ENCODE assay signal across 8 mouse cellular contexts in the genomic region with DNA sequence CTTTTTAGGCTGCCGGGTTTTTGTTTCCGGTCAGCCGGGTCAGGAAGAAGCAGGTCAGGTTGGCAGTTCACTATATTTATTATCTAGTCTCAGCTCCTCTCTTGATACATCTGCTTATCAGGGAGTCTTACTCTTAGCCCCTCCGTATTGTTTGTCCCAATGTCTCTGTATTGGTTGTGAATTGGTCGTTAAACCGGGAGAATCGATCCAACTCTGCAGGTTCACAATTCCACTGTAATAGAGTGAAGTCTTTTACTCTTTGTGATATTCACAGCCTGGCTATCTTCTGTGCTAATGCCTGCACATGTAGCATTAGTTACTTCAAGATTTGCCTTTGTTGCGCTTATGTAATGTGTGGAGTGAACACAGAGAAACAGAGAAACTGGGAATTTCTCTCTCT. TPM values are rescaled to one million over a fixed set of nuclear protein-coding genes. Genes with fewer than 3 reads are reported as not detected.
DNase-seq lines count a peak whose midpoint lies in the region; ATAC-seq and TF ChIP-seq lines count a peak whose summit lies in the region.

No protein-coding gene starts in this region.

- no peak for TF ChIP-seq POLR2A in ES-Bruce4 (IDR thresholded peaks at IDR 0.05; ENCODE audit: insufficient read depth, low read length)

- WGBS in heart, embryonic 10.5 days: 65% methylated on average over 8 of the region's 8 CpGs
- WGBS in heart, embryonic 16.5 days: 68% methylated on average over 8 of the region's 8 CpGs
- WGBS in liver, embryonic 15.5 days (ENCODE audit: insufficient replicate concordance): 28% methylated on average over 8 of the region's 8 CpGs

- H3K27ac ChIP-seq in heart, embryonic 10.5 days: peak overlapping the region; percentile 97
- H3K27ac ChIP-seq in ES-Bruce4 (ENCODE audit: insufficient read depth, low read length): no peak overlapping the region
- no peak overlapping the region; the same call in 1 of the 2 replicates for H3K27ac ChIP-seq in heart, embryonic 16.5 days (ENCODE audit: low read length)
- H3K27ac ChIP-seq in liver, embryonic 15.5 days (replicated peaks): peak overlapping the region; percentile 91

- no peaks in the 10 kb centered on the region for H3K9me3 ChIP-seq in heart, embryonic 10.5 days
- H3K9me3 ChIP-seq in ES-Bruce4 (replicated peaks; ENCODE audit: control insufficient read depth, insufficient read depth, low read length, poor library complexity, severe bottlenecking): no peaks in the 10 kb centered on the region
- H3K9me3 ChIP-seq in heart, embryonic 16.5 days (replicated peaks; ENCODE audit: control insufficient read depth, low read length): no peaks in the 10 kb centered on the region
- no peaks in the 10 kb centered on the region for H3K9me3 ChIP-seq in liver, embryonic 15.5 days (replicated peaks)

- no peaks in the 10 kb centered on the region for H3K27me3 ChIP-seq in heart, embryonic 10.5 days (ENCODE audit: insufficient read depth, poor library complexity, severe bottlenecking)
- H3K27me3 ChIP-seq in ES-Bruce4 (ENCODE audit: control insufficient read depth, insufficient read depth, low read length, poor library complexity, severe bottlenecking): no peaks in the 10 kb centered on the region
- H3K27me3 ChIP-seq in heart, embryonic 16.5 days (ENCODE audit: control insufficient read depth, insufficient read depth, low read length): no peaks in the 10 kb centered on the region
- no peaks in the 10 kb centered on the region for H3K27me3 ChIP-seq in liver, embryonic 15.5 days

- peak overlapping the region; percentile 78 for H3K4me3 ChIP-seq in heart, embryonic 10.5 days
- no peak overlapping the region for H3K4me3 ChIP-seq in ES-Bruce4 (ENCODE audit: low read depth, low read length)
- H3K4me3 ChIP-seq in heart, embryonic 16.5 days (ENCODE audit: low read length): peak overlapping the region; percentile 80
- peak overlapping the region; percentile 69 for H3K4me3 ChIP-seq in liver, embryonic 15.5 days (replicated peaks)

- TF ChIP-seq CTCF in ES-Bruce4 (IDR thresholded peaks at IDR 0.05; ENCODE audit: low read depth, low read length): no peak

- peak overlapping the region; percentile 71 for H3K9ac ChIP-seq in ES-Bruce4 (ENCODE audit: low read depth, poor library complexity, severe bottlenecking)
- peak overlapping the region; percentile 90 for H3K9ac ChIP-seq in heart, embryonic 16.5 days (ENCODE audit: low read length)
- peak overlapping the region; percentile 78; the same call in 1 of the 2 replicates for H3K9ac ChIP-seq in liver, embryonic 15.5 days

- no peak for ATAC-seq in heart, embryonic 16.5 days (replicated peaks; ENCODE audit: extremely low read depth, insufficient read depth, low FRiP score)
- no peak for ATAC-seq in liver, embryonic 15.5 days (ENCODE audit: insufficient read depth)

- no peaks in the 10 kb centered on the region for H3K36me3 ChIP-seq in heart, embryonic 10.5 days
- peaks cover 8% of the 10 kb centered on the region for H3K36me3 ChIP-seq in ES-Bruce4 (ENCODE audit: control insufficient read depth, insufficient read depth, low read length, poor library complexity, severe bottlenecking)
- H3K36me3 ChIP-seq in heart, embryonic 16.5 days (ENCODE audit: control insufficient read depth, insufficient read depth): peaks cover 3% of the 10 kb centered on the region; the same call in 1 of the 2 replicates
- no peaks in the 10 kb centered on the region for H3K36me3 ChIP-seq in liver, embryonic 15.5 days (replicated peaks)

- no peak for TF ChIP-seq EP300 in ES-Bruce4 (IDR thresholded peaks at IDR 0.05; ENCODE audit: insufficient read depth, low read depth, low read length)

- DNase-seq in heart, embryonic 10.5 days (ENCODE audit: low spot score): no peak
- DNase-seq in heart, adult 8-10 months (ENCODE audit: low spot score): no peak
- no peak for DNase-seq in right cerebral cortex, adult 2 months (ENCODE audit: low spot score in 2 of 2)
- no peak for DNase-seq in frontal cortex, postnatal 10 days (ENCODE audit: low spot score in 2 of 2)
- DNase-seq in adrenal gland, postnatal 25 days: no peak

- H3K4me1 ChIP-seq in heart, embryonic 10.5 days: no peaks in the 10 kb centered on the region
- H3K4me1 ChIP-seq in ES-Bruce4 (ENCODE audit: control insufficient read depth, insufficient read depth, low read length): no peaks in the 10 kb centered on the region
- H3K4me1 ChIP-seq in heart, embryonic 16.5 days (ENCODE audit: control insufficient read depth, insufficient read depth, low read length): peaks cover 10% of the 10 kb centered on the region
- H3K4me1 ChIP-seq in liver, embryonic 15.5 days (replicated peaks): peaks cover 10% of the 10 kb centered on the region

- H3K4me2 ChIP-seq in heart, embryonic 16.5 days (ENCODE audit: low read depth, low read length): peak overlapping the region; percentile 93
- peak overlapping the region; percentile 82 for H3K4me2 ChIP-seq in liver, embryonic 15.5 days

RNA-seq across cellular contexts. Expression of a gene that starts 1.4 kb away (rescaled TPM):
- polyA plus RNA-seq in heart, embryonic 10.5 days (2016; fragmentation: Nextera tagmentation; extraction: Ambion mirVana): 11.8 and 14.4 TPM in 2 replicates
- total RNA-seq in heart, adult 8-10 months (2022): 10 to 100 TPM; 28.7 to 30.4 (median 28.8) TPM
- 7.5 and 8.2 TPM in 2 replicates for polyA plus RNA-seq in ES-Bruce4 (2011; ENCODE audit: insufficient read depth, insufficient read length, low read depth, missing spikeins)
- 14.8 and 18.9 TPM in 2 replicates for polyA plus RNA-seq in heart, embryonic 16.5 days (2015; fragmentation: Nextera tagmentation; extraction: Ambion mirVana)
- polyA plus RNA-seq in liver, embryonic 15.5 days (2015; fragmentation: Nextera tagmentation; extraction: Ambion mirVana): 11.1 and 12.2 TPM in 2 replicates
- total RNA-seq in adrenal gland, postnatal 25 days (2021): 12.9 and 15.9 TPM in 2 replicates

RNA-seq across cellular contexts. Expression of a gene that starts 57.5 kb away (rescaled TPM):
- 14.6 and 15.1 TPM in 2 replicates for polyA plus RNA-seq in heart, embryonic 10.5 days (2016; fragmentation: Nextera tagmentation; extraction: Ambion mirVana)
- total RNA-seq in heart, adult 8-10 months (2022): 10 to 100 TPM; 10.8 to 12.8 (median 11.6) TPM
- 69.6 and 72.4 TPM in 2 replicates for polyA plus RNA-seq in ES-Bruce4 (2011; ENCODE audit: insufficient read depth, insufficient read length, low read depth, missing spikeins)
- polyA plus RNA-seq in heart, embryonic 16.5 days (2015; fragmentation: Nextera tagmentation; extraction: Ambion mirVana): 14.4 and 14.7 TPM in 2 replicates
- 0.96 and 1.2 TPM in 2 replicates for polyA plus RNA-seq in liver, embryonic 15.5 days (2015; fragmentation: Nextera tagmentation; extraction: Ambion mirVana)
- total RNA-seq in adrenal gland, postnatal 25 days (2021): 9.9 and 16.1 TPM in 2 replicates

Comparison
In these comparisons a context has a peak if more than half of its experiments do, and no peak if none do; other contexts are left out.
1. H3K27ac ChIP-seq: peak in heart, embryonic 10.5 days (single experiment) and liver, embryonic 15.5 days (single experiment); none in ES-Bruce4 (single experiment) and heart, embryonic 16.5 days (single experiment).
2. Peak in every context shown above with its lines, with median percentiles within 50 percentile points of each other: H3K9ac ChIP-seq.